Mouse (Mus musculus) adrenal gland, adult 2 months (tissue): ENCODE data around the gene Otud7a. TPM values are rescaled to one million over a fixed set of nuclear protein-coding genes. Genes with fewer than 3 reads are reported as not detected.
A peak's percentile ranks its signal among the peaks of the same experiment; 100 is the strongest.
"Not testable (repeated sequence)": the region's sequence is repeated elsewhere in the genome, so short reads cannot be mapped to it uniquely, and the experiment has no call there.

Source experiments
- DNase-seq: peaks from one replicate; pipeline ENCODE4 v3.0.0; 2021
- polyA plus RNA-seq: library from polyadenylated mRNA; depleted of rRNA; stranded (reverse); fragments of >200 nt; gene quantifications from 2 replicates; pipeline ENCODE4 v1.2.3, GENCODE M21; 2012
- total RNA-seq, 2 experiments: library from RNA; stranded (reverse); gene quantifications; 2 replicates each; pipeline ENCODE4 v1.2.3; 2021

Gene Otud7a
- total and polyA plus RNA-seq, 3 experiments: 0.08 to 0.62 (median 0.61) TPM

DNA sequence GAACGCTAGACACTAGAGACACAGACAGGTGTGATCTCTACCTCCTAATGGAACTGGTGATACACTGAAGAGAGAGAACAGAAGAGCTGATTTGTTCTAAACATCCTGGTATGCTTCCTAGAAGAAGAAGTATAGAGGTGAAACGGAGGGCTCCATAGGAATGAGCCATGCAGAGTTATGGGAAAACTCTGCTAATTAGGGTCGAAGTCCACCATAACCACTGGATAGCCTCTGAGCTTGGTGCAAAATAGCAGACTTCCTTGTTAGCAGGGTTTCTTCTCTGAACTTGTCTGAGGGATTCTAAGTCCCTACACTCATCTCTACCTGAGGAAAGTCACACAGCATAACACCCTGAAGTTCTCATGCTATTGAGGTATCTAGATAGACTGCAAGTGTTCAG, 114.4 kb downstream of the Otud7a start:
- no peak for DNase-seq

DNA sequence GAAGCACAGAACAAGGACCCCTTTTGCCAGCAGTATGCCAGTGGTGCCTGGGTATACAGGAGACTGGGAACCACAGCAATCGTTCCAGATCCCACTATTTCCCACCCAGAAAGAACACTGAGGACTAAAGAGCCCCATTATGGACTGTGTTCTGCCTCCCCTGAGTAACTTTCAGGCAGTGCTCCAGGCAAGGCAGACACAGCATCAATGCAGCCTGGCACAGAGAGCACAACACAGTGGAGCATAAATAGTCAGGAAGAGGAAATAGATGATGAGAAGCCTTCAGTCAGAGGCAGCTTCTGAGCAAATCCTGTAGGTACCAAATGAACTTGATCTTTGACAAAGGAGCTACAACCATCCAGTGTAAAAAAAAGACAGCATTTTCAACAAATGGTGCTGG, 115.1 kb downstream of the Otud7a start:
- no peak for DNase-seq

DNA sequence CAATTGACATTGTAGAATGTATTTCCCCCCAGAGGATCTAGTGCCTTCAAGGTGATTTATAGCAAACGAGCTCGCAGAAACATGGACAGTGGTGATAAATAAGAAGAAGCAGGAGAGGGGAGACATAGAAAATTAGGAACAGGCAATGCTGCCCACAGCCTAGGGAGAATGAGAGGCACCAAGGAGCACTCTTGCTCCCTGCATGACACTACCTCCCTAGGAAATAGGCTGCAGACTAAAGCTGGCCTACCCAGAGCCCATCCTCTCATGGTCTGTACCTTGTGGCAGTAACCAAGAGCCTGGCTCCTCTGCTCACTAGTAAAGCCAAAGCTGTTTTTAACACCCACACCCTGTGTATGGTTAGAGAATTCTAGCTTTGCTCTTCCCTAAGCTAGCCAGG, 138.8 kb downstream of the Otud7a start:
- DNase-seq: no peak

DNA sequence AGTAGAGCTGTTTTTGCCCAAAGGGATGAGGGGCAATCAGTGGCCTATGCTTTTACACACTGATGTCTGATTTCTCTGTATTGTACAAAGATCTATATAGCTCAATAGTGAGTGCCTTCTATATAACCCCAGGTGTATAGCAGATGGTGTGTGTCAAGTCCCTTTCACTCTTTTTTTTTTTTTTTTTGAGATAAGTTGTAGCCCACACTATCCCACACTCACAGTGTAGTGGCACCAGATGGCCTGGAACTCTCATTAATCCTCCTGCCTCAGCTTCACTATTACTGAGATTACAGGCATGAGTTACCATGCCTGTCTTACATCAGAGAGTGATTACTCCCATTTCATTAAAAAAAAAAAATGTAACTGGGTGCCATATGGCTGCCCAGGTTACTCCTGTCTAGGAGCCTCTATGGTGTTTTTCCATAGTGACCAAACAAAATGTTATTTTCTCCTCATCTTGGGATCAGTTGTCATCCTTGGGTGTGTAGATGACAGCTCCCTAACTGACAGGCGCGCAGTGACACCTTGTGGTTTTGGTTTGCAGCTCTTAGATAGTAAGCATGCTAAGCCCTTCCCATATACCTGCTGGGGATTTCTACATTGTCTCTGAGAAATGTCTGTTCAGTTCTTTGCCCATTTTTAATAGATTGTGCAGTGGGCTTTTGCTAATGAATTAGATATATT, 141.8 kb downstream of the Otud7a start:
- no peak for DNase-seq

DNA sequence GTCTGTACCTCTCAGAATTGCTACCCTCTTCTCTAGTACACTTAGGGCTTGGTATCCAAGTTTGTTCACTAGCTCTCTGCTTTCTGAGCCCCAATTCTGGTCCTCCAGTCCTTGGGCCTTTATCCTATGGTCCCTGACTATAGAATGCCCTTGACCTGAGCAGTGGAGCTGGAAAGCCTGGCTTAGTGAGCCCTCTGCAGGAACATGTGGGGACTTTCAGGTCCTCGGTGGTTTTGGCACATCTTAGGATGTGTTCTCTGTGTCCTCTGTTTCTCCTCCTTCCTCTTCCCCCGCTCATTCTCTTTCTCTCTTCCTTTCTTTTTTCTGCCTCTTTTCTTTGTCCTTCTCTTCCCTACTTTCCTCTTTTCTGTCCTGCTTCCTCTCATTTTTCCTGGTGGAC, 145.8 kb downstream of the Otud7a start:
- DNase-seq: no peak

DNA sequence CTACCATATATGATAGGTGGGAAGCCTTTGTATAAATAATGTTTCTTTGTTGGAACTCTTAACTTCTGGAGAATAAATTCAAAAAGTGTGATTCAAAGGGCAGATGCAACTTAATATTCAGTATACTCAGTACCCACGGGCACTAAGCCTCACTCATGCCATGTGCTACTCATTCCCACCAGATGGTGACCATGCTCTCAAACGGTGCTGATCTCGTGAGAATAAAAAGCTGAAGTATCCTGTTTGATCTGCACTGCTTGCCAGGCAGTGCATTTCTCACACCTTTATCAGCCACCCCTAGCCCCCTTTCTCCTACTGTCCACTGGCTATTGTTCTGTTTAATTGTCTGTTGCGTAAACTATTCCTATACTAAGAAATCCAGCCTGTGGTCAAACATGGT, 146.8 kb downstream of the Otud7a start:
- DNase-seq: no peak

DNA sequence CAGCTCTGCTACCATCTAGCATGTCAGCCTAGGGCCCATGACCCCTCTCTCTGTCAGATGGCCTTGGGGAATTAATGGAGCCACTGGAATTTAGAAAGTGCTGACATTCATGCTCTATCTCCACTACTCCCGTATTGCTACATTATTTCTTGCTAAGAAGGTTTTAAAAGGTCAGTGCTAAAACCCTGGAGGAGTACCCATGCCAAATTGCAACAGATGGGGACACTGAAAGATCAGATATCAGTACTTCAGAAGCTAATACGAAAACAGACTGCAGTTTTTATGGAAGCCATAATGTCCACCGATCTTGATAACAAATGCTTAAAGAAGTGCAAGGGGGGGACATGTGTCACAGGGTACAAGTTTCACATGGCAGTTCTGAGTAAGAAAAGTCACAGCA, 147.5 kb downstream of the Otud7a start:
- DNase-seq: no peak

DNA sequence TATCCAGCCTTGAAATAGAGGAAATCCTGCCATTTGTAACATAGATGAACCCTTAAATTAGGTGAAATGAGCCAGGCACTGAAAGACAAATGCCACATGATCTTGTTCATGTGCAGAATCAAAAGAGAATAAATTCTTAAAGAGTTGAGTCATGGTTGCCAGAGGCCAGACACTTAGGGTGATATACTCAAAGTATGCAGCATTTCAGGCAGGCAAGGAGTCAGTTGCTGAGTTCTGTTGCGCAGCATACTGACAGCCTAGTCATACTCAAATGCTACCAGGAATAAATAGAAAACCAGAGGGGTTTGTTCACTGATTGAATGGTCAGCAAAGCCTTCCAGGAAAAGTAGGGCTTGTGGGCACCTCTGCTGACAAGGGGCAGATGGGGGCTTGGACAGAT, 160.3 kb downstream of the Otud7a start:
- no peak for DNase-seq

DNA sequence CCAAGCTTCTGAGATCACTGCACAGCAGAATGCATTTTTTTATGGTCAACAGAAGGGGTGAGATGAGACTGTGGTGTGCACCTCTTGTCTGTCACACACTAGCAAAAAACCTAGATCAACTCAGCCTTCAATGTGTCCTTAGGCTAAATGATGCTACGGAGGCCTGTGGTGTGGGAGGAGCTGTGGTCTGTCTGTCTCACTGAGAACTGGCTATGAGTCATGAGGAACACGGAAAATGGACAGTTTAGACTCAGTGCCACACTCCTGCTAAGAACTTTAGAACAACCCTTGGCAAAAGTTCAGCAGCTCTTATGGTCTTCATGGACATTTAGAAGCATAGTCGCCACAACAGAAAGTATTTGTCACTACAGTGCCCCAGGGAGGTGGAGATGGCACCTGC, 172.5 kb downstream of the Otud7a start:
- no peak for DNase-seq

DNA sequence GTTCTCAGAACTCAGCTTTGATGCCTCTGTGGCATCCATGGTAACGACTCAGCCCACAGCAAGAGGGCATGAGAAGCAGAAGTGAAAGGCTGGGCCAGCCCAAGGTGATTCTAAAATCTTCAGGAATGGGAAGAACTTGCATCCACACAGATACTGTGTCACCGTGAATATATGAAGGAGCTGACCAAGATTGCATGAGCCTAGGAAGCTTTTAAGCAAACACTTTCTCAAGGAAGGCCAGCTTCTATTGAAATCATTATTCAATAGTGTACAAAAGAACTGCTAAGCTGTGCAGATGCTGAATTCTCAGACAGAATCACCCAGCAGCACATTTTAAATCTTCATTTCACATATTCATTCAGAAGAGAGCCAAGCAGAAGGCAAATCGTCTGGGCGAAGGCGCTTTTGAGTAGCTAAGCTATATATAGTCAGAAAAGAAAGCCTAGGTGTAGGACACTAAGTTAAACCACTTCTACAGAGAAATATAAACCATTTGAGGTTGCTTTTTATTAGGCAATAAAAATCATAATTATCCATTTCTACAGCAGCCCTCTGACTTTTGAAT, 176.3 kb downstream of the Otud7a start:
- DNase-seq: no peak

DNA sequence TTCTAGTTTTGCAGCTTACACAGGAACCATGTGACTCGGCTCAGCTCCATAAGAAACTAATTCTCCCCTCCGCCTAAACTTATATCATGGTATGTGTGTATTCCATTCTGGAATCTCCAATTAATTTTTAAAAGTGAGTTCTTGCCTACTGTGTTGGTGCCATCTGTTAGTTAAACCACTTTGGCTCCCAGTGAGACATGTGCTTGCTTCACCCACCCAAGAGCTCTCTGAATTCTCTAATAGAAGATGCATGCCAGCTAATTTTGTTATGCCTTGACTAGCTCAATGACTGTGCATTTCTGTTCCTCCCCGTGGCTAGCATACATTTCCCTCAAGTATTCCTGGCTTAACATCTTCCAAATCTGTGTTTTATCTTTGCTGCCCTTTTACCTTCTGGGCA, 193.1 kb downstream of the Otud7a start:
- no peak for DNase-seq

DNA sequence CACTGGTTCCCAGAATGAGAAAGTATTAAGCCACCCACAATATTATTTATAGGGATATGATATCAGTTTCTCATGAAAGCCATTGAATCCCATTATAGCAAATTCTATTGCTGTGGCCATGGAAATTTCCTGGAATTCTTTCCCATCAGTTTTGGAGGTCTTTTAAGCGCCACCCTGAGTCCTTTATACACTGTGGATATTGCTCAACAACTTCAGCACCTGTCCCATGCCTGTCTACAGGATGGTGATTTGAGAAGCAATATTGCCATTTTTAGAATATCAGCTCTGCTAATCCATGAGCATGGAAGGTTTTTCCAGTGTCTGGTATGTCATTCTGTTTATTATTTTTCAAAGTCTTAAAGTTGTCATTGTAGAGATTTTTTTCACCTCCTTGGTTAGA, 199.5 kb downstream of the Otud7a start:
- no peak for DNase-seq

DNA sequence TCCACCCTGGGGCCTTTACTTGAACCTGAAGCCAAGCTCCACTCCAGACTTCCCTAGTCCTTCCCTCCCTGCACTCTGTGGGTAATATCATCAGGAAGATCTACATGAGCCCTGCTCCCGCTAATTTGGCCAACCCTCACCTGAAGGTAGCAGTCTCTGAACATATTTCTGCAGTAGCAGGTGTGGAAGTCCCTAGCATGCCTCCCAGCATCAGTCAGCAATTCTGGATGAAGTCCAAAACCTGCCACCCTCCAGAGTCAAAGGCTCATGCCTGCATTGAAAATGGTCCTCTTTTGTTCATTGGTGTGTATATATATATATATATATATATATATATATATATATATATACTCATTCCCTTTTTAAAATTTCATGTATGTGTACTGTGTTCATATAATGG, 202.6 kb downstream of the Otud7a start:
- no peak for DNase-seq

DNA sequence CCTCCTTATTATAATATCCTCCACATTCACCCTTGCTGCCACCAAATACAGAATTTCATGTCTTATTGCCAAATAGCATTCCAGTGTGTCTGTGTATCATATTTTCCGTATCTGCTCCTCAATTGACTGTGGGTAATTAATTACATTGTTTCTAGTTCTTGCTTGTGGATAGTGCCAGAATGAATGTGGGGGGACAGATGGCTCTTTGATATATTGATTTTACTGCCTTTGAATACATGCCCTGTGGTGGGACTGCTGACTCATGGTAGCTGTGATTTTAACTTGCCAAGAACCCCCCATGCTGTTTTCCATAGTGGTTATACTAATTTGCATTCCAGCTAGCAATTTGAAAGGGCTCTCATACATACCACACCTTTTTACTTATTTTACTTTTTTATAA, 215.7 kb downstream of the Otud7a start:
- no peak for DNase-seq

DNA sequence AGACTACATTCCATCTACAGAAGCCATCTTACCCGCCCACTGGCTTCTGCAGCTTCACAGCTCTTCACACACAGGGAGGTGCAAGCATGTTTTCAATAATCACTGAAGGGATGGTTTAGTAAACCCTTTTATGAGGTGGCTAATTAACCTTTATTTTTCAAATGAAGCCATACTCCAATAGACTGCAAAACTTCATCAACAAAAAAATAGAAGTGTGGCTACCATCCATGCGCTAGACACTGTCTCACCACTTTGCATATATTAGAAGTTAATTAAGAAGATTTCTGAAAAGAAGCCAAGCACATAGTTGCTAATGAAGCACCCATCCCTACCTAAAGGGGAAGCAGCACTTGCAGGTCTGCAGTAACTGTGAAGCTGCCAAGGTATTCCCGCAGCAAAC, 218.2 kb downstream of the Otud7a start:
- no peak for DNase-seq

DNA sequence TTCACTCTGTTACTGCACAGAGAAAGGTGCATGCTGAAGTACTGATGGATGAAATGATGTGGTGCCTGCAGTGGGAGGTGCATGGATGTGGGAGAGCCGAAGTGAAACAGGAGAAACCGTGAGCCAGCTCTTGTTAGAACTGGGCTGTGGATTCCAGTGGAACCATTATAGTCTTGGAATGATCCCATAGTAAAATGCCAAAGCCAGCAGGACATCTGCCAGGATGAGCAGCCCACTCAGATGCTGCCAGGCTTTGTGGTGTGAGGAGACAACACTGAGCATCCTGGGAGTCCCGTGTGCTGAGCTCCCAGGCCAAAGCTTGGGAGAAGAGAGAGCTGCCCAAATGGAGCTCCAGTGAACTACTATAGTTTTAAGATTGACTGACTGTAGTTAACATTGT, 220.9 kb downstream of the Otud7a start:
- DNase-seq: no peak

DNA sequence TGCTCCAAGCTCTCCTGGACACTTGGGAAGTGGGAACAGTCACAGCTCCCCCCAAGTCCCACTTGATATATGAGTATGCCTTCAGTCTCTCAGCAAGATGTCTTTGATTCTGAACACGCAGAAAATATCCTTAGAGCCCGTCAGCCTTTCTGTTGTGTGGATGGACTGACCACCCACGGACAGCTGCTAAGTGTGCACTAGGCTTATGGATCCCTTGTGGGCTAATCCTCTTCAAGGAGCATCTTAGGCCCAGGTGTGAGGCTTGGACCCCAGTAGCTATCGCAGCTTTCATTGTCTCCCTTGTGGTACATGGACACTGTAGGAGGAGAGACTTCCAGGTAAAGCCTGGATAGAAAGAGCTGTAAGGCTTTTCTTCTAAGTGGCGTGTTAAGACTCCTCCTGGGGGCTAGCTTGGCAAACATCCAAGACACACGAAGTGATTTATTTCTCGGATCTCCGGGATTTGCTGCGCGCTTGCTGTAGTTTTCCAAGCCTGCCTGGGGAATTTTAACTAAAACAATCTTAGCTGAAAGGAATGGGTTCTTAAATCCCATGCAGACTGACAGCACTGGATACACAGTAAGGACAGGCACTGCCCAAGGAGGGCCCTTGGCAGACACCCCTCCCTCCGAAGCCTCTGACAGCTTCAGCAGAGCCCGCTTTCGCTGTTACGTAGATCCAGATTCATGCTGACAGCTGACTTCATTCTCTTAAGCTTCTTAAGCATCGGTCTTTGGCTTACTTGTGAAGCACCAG, 223.6 kb downstream of the Otud7a start:
- no peak for DNase-seq

DNA sequence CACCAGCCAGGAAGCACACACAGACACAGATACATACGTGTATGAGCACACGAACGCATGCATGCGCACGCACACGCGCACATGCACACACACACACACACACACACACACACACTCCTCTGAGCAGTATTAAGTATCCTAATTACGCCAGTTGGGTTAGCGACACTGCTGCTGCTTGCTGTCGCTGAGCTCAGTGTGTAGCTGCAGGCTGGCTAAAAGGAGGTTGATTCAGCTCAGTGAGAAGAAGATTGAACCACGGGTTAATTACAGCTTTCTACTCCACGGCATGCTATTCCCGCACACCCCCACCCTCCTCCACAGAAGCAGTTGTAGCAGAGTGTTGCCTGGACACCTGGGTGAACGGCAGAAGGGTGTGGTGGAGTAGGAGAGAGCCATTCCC, 224.4 kb downstream of the Otud7a start:
- DNase-seq: no peak

DNA sequence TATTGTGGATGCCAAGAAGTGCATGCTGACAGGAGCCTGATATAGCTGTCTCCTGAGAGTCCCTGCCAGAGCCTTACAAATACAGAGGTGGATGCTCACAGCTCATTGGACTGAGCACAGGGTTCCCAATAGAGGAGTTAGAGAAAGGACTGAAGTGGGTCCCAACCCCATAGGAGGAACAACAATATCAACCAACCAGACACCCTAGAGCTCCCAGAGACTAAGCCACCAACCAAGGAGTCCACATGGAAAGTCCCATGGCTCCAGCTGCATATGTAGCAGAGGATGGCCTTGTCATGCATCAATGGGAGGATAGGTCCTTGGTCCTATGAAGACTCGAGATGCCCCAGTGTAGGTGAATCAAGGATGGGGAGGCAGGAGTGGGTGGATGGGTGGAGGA, 226.4 kb downstream of the Otud7a start:
- DNase-seq: not testable (repeated sequence)

DNA sequence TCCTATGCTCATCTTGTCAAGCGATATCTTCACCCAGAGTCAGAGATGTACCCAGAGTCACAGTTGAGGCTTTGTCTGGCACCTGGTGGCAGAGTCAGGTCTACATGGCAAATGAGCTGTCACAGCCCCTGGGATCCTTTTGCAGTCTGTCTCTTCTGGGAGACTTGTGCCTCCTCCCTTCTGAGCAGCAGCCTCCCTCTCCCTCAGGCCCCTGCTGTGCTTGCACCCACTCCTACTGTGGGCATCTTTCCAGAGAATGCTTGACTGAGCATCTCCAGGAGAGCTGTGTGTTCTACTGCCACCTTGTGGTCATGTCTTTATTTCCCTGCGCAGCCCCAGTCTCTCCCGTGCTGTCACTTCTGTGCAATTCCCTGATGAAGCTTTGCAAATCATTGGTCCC, 227.4 kb downstream of the Otud7a start:
- DNase-seq: peak; percentile 30

DNA sequence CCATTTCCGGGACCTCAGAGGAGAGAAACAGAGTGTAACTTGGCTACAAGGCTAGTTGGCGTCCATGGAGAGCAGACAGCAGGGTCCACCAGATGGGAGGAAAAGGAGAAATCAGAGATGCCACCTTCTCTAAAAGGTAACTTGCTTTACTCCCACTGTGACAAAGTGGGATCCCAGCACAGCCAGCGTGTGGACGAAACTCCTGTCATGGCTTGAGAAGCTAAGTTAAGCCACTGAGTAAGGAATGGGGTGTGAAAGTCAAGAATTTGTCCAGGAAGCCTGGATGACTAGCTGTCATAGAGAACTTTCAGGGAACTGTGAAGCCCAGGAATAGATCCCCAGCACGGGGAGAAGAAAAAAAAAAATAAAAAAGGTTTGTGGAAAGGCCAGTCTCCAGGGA, 232.1 kb downstream of the Otud7a start:
- no peak for DNase-seq

DNA sequence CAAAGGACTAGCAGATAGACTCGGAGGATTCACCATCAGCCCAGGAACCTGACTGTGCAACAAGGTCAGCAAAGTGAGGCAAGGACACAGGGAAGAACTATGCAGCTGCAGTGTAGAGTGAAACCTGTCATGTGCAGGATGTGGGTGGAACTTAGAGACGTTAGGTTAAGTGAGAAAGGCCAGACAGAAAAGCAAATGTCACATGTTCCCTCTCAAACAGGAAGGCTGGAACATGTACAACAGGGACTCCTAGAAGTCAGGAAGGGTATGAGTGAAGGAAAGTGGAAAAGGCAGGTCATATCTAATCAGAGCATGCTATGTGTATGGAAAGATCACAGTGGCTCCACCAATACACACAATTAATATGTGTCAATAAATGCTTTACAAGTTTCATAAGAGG, 232.6 kb downstream of the Otud7a start:
- DNase-seq: no peak

DNA sequence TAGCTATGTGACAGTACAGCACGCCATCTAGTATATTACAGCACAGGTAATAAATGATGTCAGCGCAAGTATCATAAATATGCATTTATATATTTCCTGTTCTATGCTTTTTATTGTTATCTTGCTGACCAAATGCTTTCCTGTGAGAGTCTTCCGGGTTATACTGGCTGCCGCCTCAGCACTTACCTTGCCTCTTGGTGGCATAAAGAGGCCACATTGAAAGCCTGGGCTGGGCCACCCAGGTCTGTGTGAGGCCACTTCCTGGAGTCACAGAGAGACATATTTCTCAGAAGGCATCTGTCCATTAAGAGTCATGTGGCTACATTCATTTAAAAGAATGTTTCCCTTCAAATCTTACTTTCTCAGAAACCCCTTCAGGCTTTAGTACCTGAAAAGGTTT, 242.5 kb downstream of the Otud7a start:
- no peak for DNase-seq

DNA sequence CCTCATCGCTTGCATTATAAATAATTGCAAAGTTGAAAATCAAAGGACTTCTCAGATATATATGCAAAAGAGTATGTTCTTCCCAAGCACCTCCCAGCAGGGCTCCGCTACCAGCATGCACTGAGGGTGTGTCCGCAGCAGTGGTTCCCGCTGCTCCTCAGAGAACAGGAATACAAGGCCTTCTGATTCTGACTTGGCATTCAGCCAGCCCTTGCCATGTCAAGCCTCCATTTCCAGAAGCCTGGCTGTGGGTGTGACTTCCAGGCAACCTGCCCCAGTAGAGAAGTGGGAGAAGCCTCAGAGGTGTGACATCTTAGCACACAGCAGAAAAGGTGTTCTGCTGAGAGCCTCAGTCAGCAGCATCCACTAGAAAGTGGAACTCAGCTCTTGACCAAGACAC, 253.4 kb downstream of the Otud7a start:
- DNase-seq: peak; percentile 10
